Mouse (Mus musculus) hindbrain, embryonic 11.5 days (tissue): ENCODE results near the gene Atp2b2. TPM values are rescaled to one million over a fixed set of nuclear protein-coding genes. Genes with fewer than 3 reads are reported as not detected.

Experiments
- ATAC-seq: fragments of 200-750 bp; cut with Nextera tagmentation; 2 replicates; pipeline ENCODE4 v1.8.0; 2017; ENCODE audit warnings: mild to moderate bottlenecking, moderate TSS enrichment, moderate library complexity; ENCODE audit not compliant: low FRiP score
- DNase-seq: peaks from one replicate; pipeline ENCODE4 v3.0.0-alpha.2; 2015; ENCODE audit warnings: low spot score
- H3K27ac ChIP-seq: fragments of 300-500 bp; sonication (generic); 2 replicates; pipeline ENCODE4 v1.5.1; 2014; ENCODE audit warnings: mild to moderate bottlenecking, low read depth, low read length
- H3K27me3 ChIP-seq: fragments of 300-500 bp; sonication (generic); 2 replicates; pipeline ENCODE4 v1.6.1; 2014; ENCODE audit warnings: mild to moderate bottlenecking, low read length, moderate library complexity, mixed read lengths; ENCODE audit not compliant: control insufficient read depth, insufficient read depth
- H3K36me3 ChIP-seq: fragments of 300-500 bp; sonication (generic); 2 replicates; pipeline ENCODE4 v1.6.1; 2014; ENCODE audit warnings: mild to moderate bottlenecking, low read length, moderate library complexity, mixed read lengths; ENCODE audit not compliant: control insufficient read depth, insufficient read depth
- H3K4me1 ChIP-seq: fragments of 300-500 bp; sonication (generic); replicated peaks from 2 replicates; pipeline ENCODE4 v1.6.1; 2014; ENCODE audit warnings: low read length, mixed read lengths; ENCODE audit not compliant: control insufficient read depth, insufficient read depth
- H3K4me2 ChIP-seq: fragments of 300-500 bp; sonication (generic); replicated peaks from 2 replicates; pipeline ENCODE4 v1.6.1; 2014; ENCODE audit warnings: mild to moderate bottlenecking, low read depth, low read length
- H3K4me3 ChIP-seq: fragments of 300-500 bp; sonication (generic); 2 replicates; pipeline ENCODE4 v1.5.1; 2014; ENCODE audit warnings: low read depth, low read length
- H3K9ac ChIP-seq: fragments of 300-500 bp; sonication (generic); 2 replicates; pipeline ENCODE4 v1.6.1; 2014; ENCODE audit warnings: low read depth, low read length
- H3K9me3 ChIP-seq: fragments of 300-500 bp; sonication (generic); 2 replicates; pipeline ENCODE4 v1.6.1; 2016; ENCODE audit warnings: low read length; ENCODE audit not compliant: control insufficient read depth
- WGBS: fragments of 180-500 bp; shearing (Covaris S2); extraction: QIAGEN DNeasy Blood & Tissue Kit; methylation state at CpG from one replicate; pipeline ENCODE4 v1.1.7; 2014; 5-methylcytosine and 5-hydroxymethylcytosine counted together
- polyA plus RNA-seq: library from polyadenylated mRNA; unstranded; fragments of >200 nt; fragmentation: Nextera tagmentation; extraction: Ambion mirVana; gene quantifications from 2 replicates; pipeline ENCODE4 v1.2.1, GENCODE M21; 2014

The Atp2b2 gene
- polyA plus RNA-seq, 1 experiment from 2014 or later = 5.2 TPM

- ATAC-seq (no peak), DNase-seq (peak; percentile 63)
- Histone ChIP-seq H3K4me2 (no peak overlapping the region), H3K9me3 (no peaks in the 10 kb centered on the region), H3K36me3 (no peaks in the 10 kb centered on the region), H3K27ac (no peak overlapping the region), H3K4me1 (no peaks in the 10 kb centered on the region), H3K4me3 (no peak overlapping the region), H3K9ac (no peak overlapping the region), H3K27me3 (no peaks in the 10 kb centered on the region)
- WGBS = 37% methylated on average over 7 of the region's 7 CpGs
Observed at GRCm38 (mm10) chr6:113822417-113822816, 220.0 kb downstream of the Atp2b2 start.

GRCm38 (mm10) chr6:113816690-113817089 is 225.7 kb downstream of the Atp2b2 start:
- WGBS = 91% methylated on average over 3 of the region's 3 CpGs

GRCm38 (mm10) chr6:113811462-113811861 is 231.0 kb downstream of the Atp2b2 start:
- WGBS = 59% methylated on average over 1 of the region's 1 CpGs
- no peak overlapping the region for H3K4me3 ChIP-seq
- ATAC-seq = no peak

More at GRCm38 (mm10) chr6:113816690-113817089, 225.7 kb downstream of the Atp2b2 start:
- no peak for DNase-seq
- no peak for ATAC-seq
- Histone ChIP-seq H3K4me2 (no peak overlapping the region), H3K27me3 (no peaks in the 10 kb centered on the region), H3K4me3 (no peak overlapping the region), H3K27ac (no peak overlapping the region), H3K36me3 (no peaks in the 10 kb centered on the region), H3K4me1 (no peaks in the 10 kb centered on the region), H3K9me3 (no peaks in the 10 kb centered on the region), H3K9ac (no peak overlapping the region)

GRCm38 (mm10) chr6:113810667-113811066 is 231.7 kb downstream of the Atp2b2 start:
- H3K9ac ChIP-seq = no peak overlapping the region
- no peaks in the 10 kb centered on the region for H3K27me3 ChIP-seq
- no peak overlapping the region for H3K27ac ChIP-seq
- no peak for ATAC-seq
- 74% methylated on average over 4 of the region's 4 CpGs for WGBS
- no peak overlapping the region for H3K4me3 ChIP-seq
- no peaks in the 10 kb centered on the region for H3K4me1 ChIP-seq
- no peaks in the 10 kb centered on the region for H3K36me3 ChIP-seq
- H3K9me3 ChIP-seq = no peaks in the 10 kb centered on the region
- H3K4me2 ChIP-seq = no peak overlapping the region
- no peak for DNase-seq

More at GRCm38 (mm10) chr6:113811462-113811861, 231.0 kb downstream of the Atp2b2 start:
- no peak overlapping the region for H3K27ac ChIP-seq
- H3K36me3 ChIP-seq = no peaks in the 10 kb centered on the region
- no peak overlapping the region for H3K4me2 ChIP-seq
- H3K9ac ChIP-seq = no peak overlapping the region
- H3K9me3 ChIP-seq = no peaks in the 10 kb centered on the region
- DNase-seq = no peak
- no peaks in the 10 kb centered on the region for H3K4me1 ChIP-seq
- H3K27me3 ChIP-seq = no peaks in the 10 kb centered on the region

- no peak overlapping the region for H3K4me2 ChIP-seq
- no peaks in the 10 kb centered on the region; the same call in 1 of the 2 replicates for H3K36me3 ChIP-seq
- H3K27ac ChIP-seq = no peak overlapping the region
- DNase-seq = no peak
- ATAC-seq = no peak
- peaks cover 4% of the 10 kb centered on the region; the same call in 1 of the 2 replicates for H3K9me3 ChIP-seq
- no peak overlapping the region for H3K9ac ChIP-seq
- no peak overlapping the region for H3K4me3 ChIP-seq
- H3K4me1 ChIP-seq = no peaks in the 10 kb centered on the region; the same call in 1 of the 2 replicates
- no peaks in the 10 kb centered on the region for H3K27me3 ChIP-seq
- WGBS = 86% methylated on average over 5 of the region's 5 CpGs
Observed at GRCm38 (mm10) chr6:113806241-113806640, 236.2 kb downstream of the Atp2b2 start.

- Histone ChIP-seq H3K9me3 (peaks cover 4% of the 10 kb centered on the region; the same call in 1 of the 2 replicates), H3K4me2 (no peak overlapping the region), H3K27ac (no peak overlapping the region), H3K36me3 (no peaks in the 10 kb centered on the region; the same call in 1 of the 2 replicates), H3K4me3 (no peak overlapping the region), H3K27me3 (no peaks in the 10 kb centered on the region), H3K4me1 (no peaks in the 10 kb centered on the region; the same call in 1 of the 2 replicates), H3K9ac (no peak overlapping the region)
- DNase-seq = no peak
- ATAC-seq = no peak
Observed at GRCm38 (mm10) chr6:113801233-113801632, 241.2 kb downstream of the Atp2b2 start.

GRCm38 (mm10) chr6:113799915-113800314 is 242.5 kb downstream of the Atp2b2 start:
- no peak overlapping the region for H3K27ac ChIP-seq
- H3K4me1 ChIP-seq = no peaks in the 10 kb centered on the region; the same call in 1 of the 2 replicates
- no peak overlapping the region for H3K4me2 ChIP-seq
- DNase-seq (no peak), ATAC-seq (no peak)
- H3K27me3 ChIP-seq = no peaks in the 10 kb centered on the region
- no peaks in the 10 kb centered on the region; the same call in 1 of the 2 replicates for H3K36me3 ChIP-seq
- no peaks in the 10 kb centered on the region for H3K9me3 ChIP-seq
- no peak overlapping the region for H3K9ac ChIP-seq
- no peak overlapping the region for H3K4me3 ChIP-seq
- 73% methylated on average over 3 of the region's 3 CpGs for WGBS

- ATAC-seq = no peak
Observed at GRCm38 (mm10) chr6:113799349-113799748, 243.1 kb downstream of the Atp2b2 start.

GRCm38 (mm10) chr6:113798921-113799320 is 243.5 kb downstream of the Atp2b2 start:
- Histone ChIP-seq H3K9me3 (no peaks in the 10 kb centered on the region), H3K9ac (no peak overlapping the region), H3K36me3 (no peaks in the 10 kb centered on the region), H3K4me2 (no peak overlapping the region), H3K27me3 (no peaks in the 10 kb centered on the region), H3K4me3 (no peak overlapping the region), H3K27ac (no peak overlapping the region), H3K4me1 (no peaks in the 10 kb centered on the region; the same call in 1 of the 2 replicates)
- DNase-seq = no peak
- ATAC-seq = no peak
- 74% methylated on average over 2 of the region's 2 CpGs for WGBS

More at GRCm38 (mm10) chr6:113799349-113799748, 243.1 kb downstream of the Atp2b2 start:
- WGBS = 77% methylated on average over 9 of the region's 9 CpGs
- Histone ChIP-seq H3K27me3 (no peaks in the 10 kb centered on the region), H3K9me3 (no peaks in the 10 kb centered on the region), H3K27ac (no peak overlapping the region), H3K9ac (no peak overlapping the region), H3K36me3 (no peaks in the 10 kb centered on the region), H3K4me2 (no peak overlapping the region), H3K4me3 (no peak overlapping the region), H3K4me1 (no peaks in the 10 kb centered on the region; the same call in 1 of the 2 replicates)
- peak; percentile 16 for DNase-seq
